Mouse (Mus musculus): ENCODE results near the gene Asic1. TPM values are rescaled to one million over a fixed set of nuclear protein-coding genes. Genes with fewer than 3 reads are reported as not detected.
A peak's percentile ranks its signal among the peaks of the same experiment; 100 is the strongest.

Asic1 gene
- polyA plus RNA-seq, 1 experiment from 2014 or later: 1.1 TPM

DNA sequence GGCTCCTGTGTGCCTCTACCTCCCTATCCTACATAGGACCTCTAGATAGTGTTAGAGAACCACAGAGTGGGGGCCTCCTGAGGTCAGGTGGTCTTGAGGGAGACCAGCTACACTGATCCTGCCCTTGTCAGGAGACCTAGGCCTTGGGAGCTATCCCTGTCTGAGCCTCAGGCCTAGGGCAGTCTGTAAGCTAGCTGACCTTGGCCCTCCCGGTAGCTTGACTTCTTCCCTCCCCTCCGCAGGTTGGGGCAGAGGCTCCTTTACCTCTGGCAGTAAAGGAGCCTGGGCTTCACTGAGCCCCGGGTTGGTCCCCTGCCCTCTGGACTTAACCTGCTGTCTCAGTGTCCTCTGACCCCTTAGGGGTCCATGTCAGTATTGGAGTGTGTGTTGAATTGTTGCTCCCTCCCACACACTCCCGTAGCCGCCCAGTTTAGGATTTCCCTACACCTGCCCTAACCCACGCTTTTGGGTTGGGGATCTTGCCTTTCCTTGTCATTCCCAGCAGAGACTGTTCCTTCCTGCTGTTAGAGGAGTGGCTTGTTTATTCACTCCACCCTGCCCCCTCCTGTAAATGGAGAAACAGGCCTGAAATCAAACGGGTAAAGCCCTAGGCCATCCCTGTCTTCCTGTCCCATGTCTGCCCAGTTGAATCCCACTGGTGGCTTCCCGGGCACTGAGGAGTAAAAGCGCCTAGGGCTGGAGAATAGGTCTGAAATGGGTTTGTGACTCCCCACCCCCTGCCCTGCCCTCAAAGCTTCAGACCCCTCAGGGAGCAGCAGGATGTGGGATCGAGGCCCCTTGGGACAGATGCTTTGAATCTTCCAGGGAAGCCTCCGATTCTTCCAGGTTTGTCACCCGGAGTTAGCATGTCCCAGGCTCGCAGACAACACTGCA lies 42.7 kb downstream of the Asic1 start:
- 65% methylated on average over 13 of the region's 13 CpGs for WGBS
- Histone ChIP-seq H3K36me3 (ENCODE audit: control insufficient read depth, insufficient read depth, low read length) (peaks cover 68% of the 10 kb centered on the region), H3K4me1 (ENCODE audit: control insufficient read depth in 2 of 2, insufficient read depth in 2 of 2, low read length in 2 of 2) (peaks cover 13 to 22% of the 10 kb centered on the region in 2 experiments), H3K27me3 (ENCODE audit: control insufficient read depth, insufficient read depth, low read length) (no peaks in the 10 kb centered on the region), H3K4me2 (ENCODE audit: low read length) (no peak overlapping the region), H3K27ac (replicated peaks in 1 of 2; ENCODE audit: control insufficient read depth in 1 of 2, insufficient read depth in 1 of 2, low read depth in 2 of 2, low read length in 2 of 2) (peak overlapping the region in 1 of 2 experiments; percentile 86; a peak in 2 of 4 replicates), H3K9me3 (ENCODE audit: control insufficient read depth, low read length) (no peaks in the 10 kb centered on the region), H3K9ac (ENCODE audit: low read length) (peak overlapping the region; percentile 54; the same call in 1 of the 2 replicates), H3K4me3 (ENCODE audit: control insufficient read depth in 1 of 2, insufficient read depth in 1 of 2, low read depth in 1 of 2, low read length in 2 of 2) (no peak overlapping the region)
- ATAC-seq (ENCODE audit: insufficient number of reproducible peaks, insufficient read depth, low FRiP score, low read depth): no peak

DNA sequence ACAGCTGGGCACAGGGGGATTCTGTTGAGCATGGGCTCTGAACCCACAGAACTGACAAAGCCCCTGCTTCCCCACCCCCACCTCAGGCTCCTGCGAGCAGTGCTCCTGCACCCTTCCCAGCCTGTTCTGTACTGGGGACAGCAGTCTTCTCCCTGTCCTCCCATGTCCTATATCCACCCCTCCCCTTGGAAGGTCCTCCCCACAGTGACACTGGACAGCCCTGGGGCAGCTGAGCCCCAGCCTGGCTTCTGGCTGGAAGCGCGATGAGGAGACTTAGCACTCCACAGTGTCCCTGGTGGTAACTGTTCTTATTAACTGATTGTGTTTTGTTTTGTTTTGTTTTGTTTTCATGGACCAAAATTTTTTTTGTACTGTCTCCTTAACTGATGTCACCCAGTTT lies 43.4 kb downstream of the Asic1 start:
- Histone ChIP-seq H3K27ac (replicated peaks in 1 of 2; ENCODE audit: control insufficient read depth in 1 of 2, insufficient read depth in 1 of 2, low read depth in 2 of 2, low read length in 2 of 2) (peak overlapping the region; percentile 67 to 86), H3K4me1 (ENCODE audit: control insufficient read depth in 2 of 2, insufficient read depth in 2 of 2, low read length in 2 of 2) (peaks cover 13 to 22% of the 10 kb centered on the region in 2 experiments), H3K9ac (ENCODE audit: low read length) (peak overlapping the region; percentile 54; the same call in 1 of the 2 replicates), H3K9me3 (ENCODE audit: control insufficient read depth, low read length) (no peaks in the 10 kb centered on the region), H3K27me3 (ENCODE audit: control insufficient read depth, insufficient read depth, low read length) (no peaks in the 10 kb centered on the region), H3K4me2 (ENCODE audit: low read length) (no peak overlapping the region), H3K36me3 (ENCODE audit: control insufficient read depth, insufficient read depth, low read length) (peaks cover 62% of the 10 kb centered on the region), H3K4me3 (ENCODE audit: control insufficient read depth in 1 of 2, insufficient read depth in 1 of 2, low read depth in 1 of 2, low read length in 2 of 2) (no peak overlapping the region)
- WGBS: 65% methylated on average over 3 of the region's 3 CpGs
- no peak for ATAC-seq (ENCODE audit: insufficient number of reproducible peaks, insufficient read depth, low FRiP score, low read depth)

DNA sequence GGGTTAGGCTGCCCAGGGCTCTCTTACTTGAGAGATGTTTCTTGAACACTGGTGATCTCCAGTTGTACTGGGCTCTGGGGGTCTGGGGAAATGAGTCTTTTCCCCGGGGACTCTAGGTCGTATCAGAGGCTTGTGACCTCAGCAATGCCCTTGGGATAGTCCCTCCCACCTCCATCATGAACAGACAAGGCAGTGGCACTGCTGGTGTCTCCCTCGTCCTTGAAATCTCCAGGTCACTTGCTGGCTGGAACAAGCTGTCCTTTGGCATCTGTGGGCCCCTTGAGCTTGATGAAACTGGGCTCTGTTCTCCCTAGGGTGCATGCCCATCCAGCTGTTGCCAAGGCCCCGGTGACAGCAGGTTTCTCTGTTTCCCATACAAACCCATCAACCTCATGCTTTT lies 44.0 kb downstream of the Asic1 start:
- Histone ChIP-seq H3K27ac (replicated peaks in 1 of 2; ENCODE audit: control insufficient read depth in 1 of 2, insufficient read depth in 1 of 2, low read depth in 2 of 2, low read length in 2 of 2) (peak overlapping the region; percentile 67 to 86), H3K4me2 (ENCODE audit: low read length) (no peak overlapping the region), H3K9ac (ENCODE audit: low read length) (peak overlapping the region; percentile 54; the same call in 1 of the 2 replicates), H3K9me3 (ENCODE audit: control insufficient read depth, low read length) (no peaks in the 10 kb centered on the region), H3K4me1 (ENCODE audit: control insufficient read depth in 2 of 2, insufficient read depth in 2 of 2, low read length in 2 of 2) (peaks cover 13 to 22% of the 10 kb centered on the region in 2 experiments), H3K4me3 (ENCODE audit: control insufficient read depth in 1 of 2, insufficient read depth in 1 of 2, low read depth in 1 of 2, low read length in 2 of 2) (no peak overlapping the region), H3K27me3 (ENCODE audit: control insufficient read depth, insufficient read depth, low read length) (no peaks in the 10 kb centered on the region), H3K36me3 (ENCODE audit: control insufficient read depth, insufficient read depth, low read length) (peaks cover 62% of the 10 kb centered on the region)
- 23% methylated on average over 4 of the region's 4 CpGs for WGBS
- no peak for ATAC-seq (ENCODE audit: insufficient number of reproducible peaks, insufficient read depth, low FRiP score, low read depth)

DNA sequence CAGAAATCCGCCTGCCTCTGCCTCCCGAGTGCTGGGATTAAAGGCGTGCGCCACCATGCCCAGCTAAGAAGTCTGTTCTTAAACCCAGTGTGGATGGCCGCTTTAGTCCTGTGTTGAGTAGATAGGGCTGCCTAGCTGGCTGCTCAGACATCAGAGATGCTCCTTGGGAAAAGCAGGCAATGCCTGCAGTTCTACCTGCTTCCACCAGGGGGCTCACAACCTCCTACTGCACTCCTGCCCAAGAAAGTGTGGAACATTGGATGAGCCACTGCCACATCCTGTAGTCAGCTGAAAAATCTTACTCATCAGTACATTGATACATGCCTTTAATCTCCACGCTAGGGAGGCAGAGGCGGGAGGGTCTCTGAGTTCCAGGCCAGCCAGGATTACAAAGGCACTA lies 44.7 kb downstream of the Asic1 start:
- 48% methylated on average over 7 of the region's 7 CpGs for WGBS
- H3K27me3 ChIP-seq (ENCODE audit: control insufficient read depth, insufficient read depth, low read length): no peaks in the 10 kb centered on the region
- no peak overlapping the region for H3K9ac ChIP-seq (ENCODE audit: low read length)
- H3K4me3 ChIP-seq (ENCODE audit: control insufficient read depth in 1 of 2, insufficient read depth in 1 of 2, low read depth in 1 of 2, low read length in 2 of 2): no peak overlapping the region
- H3K36me3 ChIP-seq (ENCODE audit: control insufficient read depth, insufficient read depth, low read length): peaks cover 57% of the 10 kb centered on the region
- H3K4me2 ChIP-seq (ENCODE audit: low read length): no peak overlapping the region
- no peaks in the 10 kb centered on the region for H3K9me3 ChIP-seq (ENCODE audit: control insufficient read depth, low read length)
- peaks cover 13 to 22% of the 10 kb centered on the region in 2 experiments for H3K4me1 ChIP-seq (ENCODE audit: control insufficient read depth in 2 of 2, insufficient read depth in 2 of 2, low read length in 2 of 2)
- H3K27ac ChIP-seq (replicated peaks in 1 of 2; ENCODE audit: control insufficient read depth in 1 of 2, insufficient read depth in 1 of 2, low read depth in 2 of 2, low read length in 2 of 2): peak overlapping the region in 1 of 2 experiments; percentile 86; a peak in 2 of 4 replicates
- ATAC-seq (ENCODE audit: insufficient number of reproducible peaks, insufficient read depth, low FRiP score, low read depth): no peak

DNA sequence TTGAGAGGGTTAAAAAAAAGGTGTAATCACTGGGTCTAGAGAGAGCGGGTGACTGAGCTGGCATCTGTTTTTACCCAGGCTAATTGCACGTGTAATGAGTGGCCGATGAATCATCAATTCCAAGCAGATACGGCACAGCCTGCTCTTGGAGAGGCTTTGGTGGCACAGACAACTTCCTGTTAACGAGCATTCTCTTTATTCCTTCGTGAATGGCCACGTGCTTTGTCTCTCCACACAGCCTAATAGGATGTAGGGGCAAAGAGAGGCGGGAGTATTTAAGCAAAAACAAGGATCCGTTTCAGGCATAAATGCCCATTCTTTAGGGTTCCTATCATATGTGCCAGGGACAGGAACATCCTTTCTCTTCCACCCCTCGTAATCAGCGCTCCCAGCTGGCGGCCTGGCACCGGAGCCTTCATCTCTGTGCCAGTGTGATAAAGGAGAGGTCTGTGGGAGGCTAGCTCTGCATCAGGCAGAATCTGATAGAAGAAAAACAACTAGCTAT lies 45.2 kb downstream of the Asic1 start:
- Histone ChIP-seq H3K36me3 (ENCODE audit: control insufficient read depth, insufficient read depth, low read length) (peaks cover 56% of the 10 kb centered on the region), H3K4me3 (ENCODE audit: control insufficient read depth in 1 of 2, insufficient read depth in 1 of 2, low read depth in 1 of 2, low read length in 2 of 2) (no peak overlapping the region), H3K27me3 (ENCODE audit: control insufficient read depth, insufficient read depth, low read length) (no peaks in the 10 kb centered on the region), H3K4me2 (ENCODE audit: low read length) (no peak overlapping the region), H3K27ac (replicated peaks in 1 of 2; ENCODE audit: control insufficient read depth in 1 of 2, insufficient read depth in 1 of 2, low read depth in 2 of 2, low read length in 2 of 2) (peak overlapping the region in 1 of 2 experiments; percentile 86; a peak in 1 of 4 replicates), H3K4me1 (ENCODE audit: control insufficient read depth in 2 of 2, insufficient read depth in 2 of 2, low read length in 2 of 2) (peaks cover 13 to 22% of the 10 kb centered on the region in 2 experiments), H3K9ac (ENCODE audit: low read length) (no peak overlapping the region), H3K9me3 (ENCODE audit: control insufficient read depth, low read length) (no peaks in the 10 kb centered on the region)
- WGBS: 72% methylated on average over 13 of the region's 13 CpGs
- ATAC-seq (ENCODE audit: insufficient number of reproducible peaks, insufficient read depth, low FRiP score, low read depth): no peak

DNA sequence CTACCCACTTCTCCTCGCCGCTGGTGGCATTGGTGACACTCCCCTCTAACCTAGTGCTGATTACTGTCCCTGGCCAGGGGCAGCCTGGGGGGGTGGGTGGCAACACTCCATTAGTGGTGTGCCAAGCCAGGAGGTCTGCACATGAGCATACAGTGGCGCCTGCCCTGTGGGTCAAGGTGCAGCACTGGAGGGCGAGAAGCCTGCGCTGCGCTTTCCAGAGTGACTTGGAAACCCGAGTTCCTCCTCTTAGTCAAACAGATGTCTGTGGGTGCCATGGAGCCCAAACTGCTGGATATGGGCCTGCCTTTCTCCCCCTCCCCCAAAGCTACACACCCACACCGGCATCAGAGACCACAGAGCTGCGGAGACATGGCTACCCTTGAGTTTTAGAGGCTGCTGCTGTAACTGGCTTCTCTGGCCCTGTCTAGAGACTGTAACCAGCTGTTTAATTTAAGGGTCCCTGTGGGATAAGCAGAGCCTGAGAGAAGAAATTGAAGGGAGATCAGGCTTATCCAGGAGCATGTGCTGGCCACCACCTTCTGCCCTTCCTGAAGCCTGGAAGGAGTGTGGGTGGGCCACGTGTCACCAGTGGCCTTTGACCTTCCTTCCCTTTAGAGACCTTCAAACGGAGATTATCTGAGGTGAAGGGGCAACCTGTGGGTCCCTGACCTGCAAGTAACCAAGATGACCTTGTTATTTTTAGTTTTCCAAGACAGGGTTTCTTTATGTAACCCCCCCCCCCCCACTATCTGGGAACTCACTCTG lies 46.0 kb downstream of the Asic1 start:
- Histone ChIP-seq H3K27me3 (ENCODE audit: control insufficient read depth, insufficient read depth, low read length) (no peaks in the 10 kb centered on the region), H3K4me3 (ENCODE audit: control insufficient read depth in 1 of 2, insufficient read depth in 1 of 2, low read depth in 1 of 2, low read length in 2 of 2) (no peak overlapping the region), H3K4me2 (ENCODE audit: low read length) (no peak overlapping the region), H3K27ac (replicated peaks in 1 of 2; ENCODE audit: control insufficient read depth in 1 of 2, insufficient read depth in 1 of 2, low read depth in 2 of 2, low read length in 2 of 2) (no peak overlapping the region), H3K4me1 (ENCODE audit: control insufficient read depth in 2 of 2, insufficient read depth in 2 of 2, low read length in 2 of 2) (peaks cover 13 to 22% of the 10 kb centered on the region in 2 experiments), H3K9ac (ENCODE audit: low read length) (no peak overlapping the region), H3K9me3 (ENCODE audit: control insufficient read depth, low read length) (no peaks in the 10 kb centered on the region), H3K36me3 (ENCODE audit: control insufficient read depth, insufficient read depth, low read length) (peaks cover 53% of the 10 kb centered on the region)
- WGBS: 74% methylated on average over 11 of the region's 11 CpGs
- ATAC-seq (ENCODE audit: insufficient number of reproducible peaks, insufficient read depth, low FRiP score, low read depth): no peak

DNA sequence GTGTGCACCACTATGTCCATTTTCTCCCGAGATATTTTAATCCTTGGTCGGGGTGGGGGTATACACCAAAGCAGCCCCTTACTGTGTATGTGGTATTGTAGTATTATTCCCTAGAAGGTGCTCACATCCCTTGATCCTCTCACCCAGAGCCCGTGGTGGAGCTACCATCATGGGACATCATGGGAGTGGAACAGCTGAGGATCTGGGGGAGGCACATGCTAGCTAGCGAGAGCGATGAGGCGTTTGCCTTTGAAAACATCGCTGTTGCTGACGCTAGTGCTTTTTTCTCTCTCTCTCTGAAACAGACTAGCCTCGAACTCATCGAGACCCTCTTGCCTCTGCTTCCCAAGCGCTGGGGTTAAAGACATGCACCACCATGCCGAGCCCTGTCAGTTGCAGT lies 46.6 kb downstream of the Asic1 start:
- no peak overlapping the region for H3K27ac ChIP-seq (replicated peaks in 1 of 2; ENCODE audit: control insufficient read depth in 1 of 2, insufficient read depth in 1 of 2, low read depth in 2 of 2, low read length in 2 of 2)
- ATAC-seq (ENCODE audit: insufficient number of reproducible peaks, insufficient read depth, low FRiP score, low read depth): no peak
- 83% methylated on average over 12 of the region's 12 CpGs for WGBS
- H3K4me3 ChIP-seq (ENCODE audit: control insufficient read depth in 1 of 2, insufficient read depth in 1 of 2, low read depth in 1 of 2, low read length in 2 of 2): no peak overlapping the region
- H3K4me1 ChIP-seq (ENCODE audit: control insufficient read depth in 2 of 2, insufficient read depth in 2 of 2, low read length in 2 of 2): peaks cover 13 to 23% of the 10 kb centered on the region in 2 experiments
- H3K36me3 ChIP-seq (ENCODE audit: control insufficient read depth, insufficient read depth, low read length): peaks cover 50% of the 10 kb centered on the region
- no peak overlapping the region for H3K9ac ChIP-seq (ENCODE audit: low read length)
- no peak overlapping the region for H3K4me2 ChIP-seq (ENCODE audit: low read length)
- H3K9me3 ChIP-seq (ENCODE audit: control insufficient read depth, low read length): no peaks in the 10 kb centered on the region
- no peaks in the 10 kb centered on the region for H3K27me3 ChIP-seq (ENCODE audit: control insufficient read depth, insufficient read depth, low read length)

All from heart, embryonic 14.5 days (tissue).